Mouse (Mus musculus) 3134 (cell line): ENCODE results near the gene Hsf2.
A peak's percentile ranks its signal among the peaks of the same experiment; 100 is the strongest.
"Not testable (repeated sequence)": the region's sequence is repeated elsewhere in the genome, so short reads cannot be mapped to it uniquely, and the experiment has no call there.

ENCODE experiments used
- DNase-seq: peaks from one replicate; pipeline ENCODE4 v3.0.0-alpha.2; 2011; ENCODE audit warnings: low spot score; ENCODE audit not compliant: insufficient read length; ENCODE audit errors: extremely low read depth

The Hsf2 gene

GRCm38 (mm10) chr10:57531616-57532217, 45.5 kb downstream of the Hsf2 start:
- DNase-seq: no peak

- DNase-seq: peak; percentile 95
Measured at GRCm38 (mm10) chr10:57532218-57533101, 46.3 kb downstream of the Hsf2 start, which contains the start of gene Serinc1. Gene Serinc1 (minus strand): TSS chr10:57532530.

GRCm38 (mm10) chr10:57543890-57544289, 57.7 kb downstream of the Hsf2 start:
- DNase-seq: not testable (repeated sequence)

- DNase-seq: no peak
Measured at GRCm38 (mm10) chr10:57549631-57550030, 63.4 kb downstream of the Hsf2 start.

- DNase-seq: no peak
Measured at GRCm38 (mm10) chr10:57553719-57554118, 67.5 kb downstream of the Hsf2 start.

- DNase-seq: no peak
Measured at GRCm38 (mm10) chr10:57557597-57557996, 71.4 kb downstream of the Hsf2 start.
